Mouse (Mus musculus): ENCODE results near the gene Anks1. TPM values are rescaled to one million over a fixed set of nuclear protein-coding genes. Genes with fewer than 3 reads are reported as not detected.
A peak's percentile ranks its signal among the peaks of the same experiment; 100 is the strongest.

Gene Anks1
- polyA plus RNA-seq, 1 experiment from 2014 or later, result 13.3 TPM

DNA sequence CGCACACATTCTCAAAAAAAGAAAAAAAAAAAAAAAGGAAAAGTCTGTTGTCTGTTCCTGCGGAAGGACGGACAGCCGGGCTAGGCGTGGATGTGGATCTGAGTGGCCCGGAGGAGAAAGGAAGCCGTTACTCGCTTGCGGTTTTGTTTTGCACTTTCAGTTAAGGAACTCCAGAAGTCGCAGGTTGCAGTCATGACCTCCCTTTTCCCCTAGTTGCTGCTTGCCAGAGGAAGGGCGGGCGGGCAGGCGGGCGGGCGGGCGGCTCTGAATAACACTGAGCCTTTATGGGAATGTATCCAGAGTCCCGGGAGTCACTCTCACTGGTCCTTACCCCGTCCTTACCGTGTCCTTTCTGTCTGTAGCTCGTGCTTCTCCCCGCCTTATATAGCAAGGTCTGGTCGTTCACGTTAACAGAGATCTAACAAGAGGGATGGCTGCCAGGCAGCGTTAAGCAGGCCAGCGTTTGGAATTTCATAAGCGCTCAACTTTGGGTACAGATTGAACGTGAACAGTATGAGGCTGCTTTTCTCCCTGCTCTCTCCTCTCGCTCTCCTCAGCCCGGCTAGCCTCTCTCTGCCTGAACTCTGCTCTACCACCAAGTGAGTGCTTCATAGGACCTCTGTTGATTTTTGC is 98.2 kb downstream of the Anks1 start:
- no peak overlapping the region for H3K4me3 ChIP-seq (ENCODE audit: low read depth, low read length)
- whole genome bisulfite sequencing, result 9% methylated on average over 29 of the region's 29 CpGs
- H3K9me3 ChIP-seq (replicated peaks; ENCODE audit: control insufficient read depth, low read length), result no peaks in the 10 kb centered on the region
- peak overlapping the region; percentile 47 for H3K9ac ChIP-seq (replicated peaks; ENCODE audit: low read length)
- H3K4me1 ChIP-seq (ENCODE audit: control insufficient read depth, insufficient read depth, low read length), result peaks cover 14% of the 10 kb centered on the region
- no peaks in the 10 kb centered on the region for H3K27me3 ChIP-seq (ENCODE audit: control insufficient read depth, insufficient read depth, low read length)
- ATAC-seq (replicated peaks; ENCODE audit: insufficient number of reproducible peaks, low FRiP score, low TSS enrichment, low read depth) (peak; percentile 36; the same call in 1 of the 2 replicates), DNase-seq (ENCODE audit: low spot score) (peak; percentile 72)
- peak overlapping the region; percentile 79 for H3K27ac ChIP-seq (replicated peaks; ENCODE audit: low read depth, low read length)
- peak overlapping the region; percentile 27; the same call in 1 of the 2 replicates for H3K4me2 ChIP-seq (ENCODE audit: low read depth, low read length)
- no peaks in the 10 kb centered on the region for H3K36me3 ChIP-seq (replicated peaks; ENCODE audit: control insufficient read depth, insufficient read depth, low read depth, low read length)

DNA sequence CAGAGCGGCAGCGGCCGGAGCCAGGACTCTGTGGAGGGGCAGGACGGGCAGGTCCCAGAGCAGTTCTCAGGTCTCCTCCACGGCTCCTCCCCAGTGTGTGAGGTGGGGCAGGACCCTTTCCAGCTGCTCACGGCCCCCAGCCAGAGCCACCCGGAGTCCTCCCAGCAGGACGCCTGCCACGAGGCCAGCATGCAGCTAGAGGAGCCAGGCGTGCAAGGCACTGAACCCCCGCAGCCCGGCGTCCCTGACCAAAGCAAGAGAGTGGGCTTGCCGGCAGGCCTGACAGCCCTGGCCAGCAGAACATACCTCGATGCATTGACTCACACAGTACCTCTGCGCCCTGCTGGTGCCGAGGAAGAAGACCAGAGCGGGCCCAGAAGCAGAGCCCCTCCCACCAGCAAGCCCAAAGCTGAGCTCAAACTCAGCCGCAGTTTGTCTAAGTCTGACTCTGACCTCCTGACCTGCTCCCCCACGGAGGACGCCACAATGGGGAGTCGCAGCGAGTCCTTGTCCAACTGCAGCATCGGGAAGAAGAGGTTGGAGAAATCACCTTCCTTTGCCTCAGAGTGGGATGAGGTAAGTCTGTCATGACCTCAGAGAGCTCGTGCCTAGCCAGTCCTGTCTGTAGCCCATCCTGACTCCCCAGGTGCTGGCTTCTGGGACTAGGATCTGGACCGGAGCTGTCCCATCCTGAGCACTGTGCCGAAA is 98.9 kb downstream of the Anks1 start:
- H3K27ac ChIP-seq (replicated peaks; ENCODE audit: low read depth, low read length), result peak overlapping the region; percentile 79
- no peaks in the 10 kb centered on the region for H3K36me3 ChIP-seq (replicated peaks; ENCODE audit: control insufficient read depth, insufficient read depth, low read depth, low read length)
- DNase-seq (ENCODE audit: low spot score) (no peak), ATAC-seq (replicated peaks; ENCODE audit: insufficient number of reproducible peaks, low FRiP score, low TSS enrichment, low read depth) (peak; percentile 46; the same call in 1 of the 2 replicates)
- peak overlapping the region; percentile 47 for H3K9ac ChIP-seq (replicated peaks; ENCODE audit: low read length)
- H3K27me3 ChIP-seq (ENCODE audit: control insufficient read depth, insufficient read depth, low read length), result no peaks in the 10 kb centered on the region
- H3K4me3 ChIP-seq (ENCODE audit: low read depth, low read length), result no peak overlapping the region
- H3K9me3 ChIP-seq (replicated peaks; ENCODE audit: control insufficient read depth, low read length), result no peaks in the 10 kb centered on the region
- H3K4me1 ChIP-seq (ENCODE audit: control insufficient read depth, insufficient read depth, low read length), result peaks cover 14% of the 10 kb centered on the region
- 23% methylated on average over 27 of the region's 27 CpGs for WGBS
- H3K4me2 ChIP-seq (ENCODE audit: low read depth, low read length), result peak overlapping the region; percentile 27

DNA sequence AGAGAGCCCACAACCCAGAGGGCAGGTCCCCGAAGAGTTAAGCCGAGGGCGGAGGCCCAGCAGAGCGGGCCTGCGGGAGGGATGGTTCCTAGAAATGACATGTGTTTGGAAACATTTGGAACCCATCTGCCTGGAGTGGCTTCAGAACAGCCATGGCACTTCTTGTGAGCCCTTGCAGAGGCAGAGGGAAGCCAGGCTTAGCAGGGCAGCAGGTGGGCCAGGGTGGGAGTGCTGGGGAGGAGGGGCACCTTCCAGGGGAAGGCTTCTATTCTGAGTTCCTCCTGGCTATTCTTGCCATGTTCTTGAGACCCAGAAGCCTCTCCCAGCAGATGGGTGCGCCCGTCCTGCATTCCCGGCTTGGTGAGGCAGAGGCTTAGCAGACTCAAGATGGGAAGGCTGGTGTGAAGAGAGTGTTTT is 99.5 kb downstream of the Anks1 start:
- no peaks in the 10 kb centered on the region for H3K36me3 ChIP-seq (replicated peaks; ENCODE audit: control insufficient read depth, insufficient read depth, low read depth, low read length)
- H3K4me1 ChIP-seq (ENCODE audit: control insufficient read depth, insufficient read depth, low read length), result peaks cover 20% of the 10 kb centered on the region
- H3K9ac ChIP-seq (replicated peaks; ENCODE audit: low read length), result no peak overlapping the region; the same call in none of the 2 replicates
- DNase-seq (ENCODE audit: low spot score) (no peak), ATAC-seq (replicated peaks; ENCODE audit: insufficient number of reproducible peaks, low FRiP score, low TSS enrichment, low read depth) (no peak)
- WGBS, result 72% methylated on average over 8 of the region's 8 CpGs
- peak overlapping the region; percentile 79; the same call in 1 of the 2 replicates for H3K27ac ChIP-seq (replicated peaks; ENCODE audit: low read depth, low read length)
- H3K27me3 ChIP-seq (ENCODE audit: control insufficient read depth, insufficient read depth, low read length), result no peaks in the 10 kb centered on the region
- H3K4me2 ChIP-seq (ENCODE audit: low read depth, low read length), result no peak overlapping the region; the same call in 1 of the 2 replicates
- no peaks in the 10 kb centered on the region for H3K9me3 ChIP-seq (replicated peaks; ENCODE audit: control insufficient read depth, low read length)
- H3K4me3 ChIP-seq (ENCODE audit: low read depth, low read length), result no peak overlapping the region

DNA sequence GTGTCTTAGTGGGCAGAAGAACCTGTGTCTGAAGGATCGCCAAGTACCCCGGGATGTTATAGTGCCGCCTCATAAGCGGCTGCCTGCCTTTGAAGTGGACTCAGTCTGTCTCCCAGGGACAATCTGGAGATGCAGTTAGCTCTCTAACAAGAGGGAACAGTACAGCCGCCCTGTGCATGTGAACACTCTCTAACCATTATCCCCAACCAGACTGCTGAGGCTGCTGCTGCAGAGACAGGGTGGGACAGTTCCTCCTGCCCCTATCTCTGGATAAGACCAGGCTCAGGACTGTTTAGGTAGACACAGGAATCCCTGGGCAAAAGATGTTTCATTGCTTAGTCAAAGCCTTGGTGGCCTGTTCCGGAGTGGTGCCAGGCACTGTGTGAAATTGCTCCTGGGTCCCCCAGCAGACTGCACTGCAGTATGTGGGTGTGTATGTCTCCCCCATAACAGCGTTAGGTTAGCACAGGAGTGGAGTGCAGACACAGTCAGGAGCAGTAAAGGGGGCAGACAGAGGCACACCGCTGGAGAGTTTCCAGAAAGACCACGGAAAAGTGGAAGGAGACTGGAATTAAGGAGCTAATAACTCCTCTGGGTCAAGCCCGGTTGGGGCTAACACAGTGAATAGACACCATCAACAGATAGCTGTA is 100.1 kb downstream of the Anks1 start:
- no peak overlapping the region for H3K4me3 ChIP-seq (ENCODE audit: low read depth, low read length)
- no peak overlapping the region for H3K4me2 ChIP-seq (ENCODE audit: low read depth, low read length)
- ATAC-seq (replicated peaks; ENCODE audit: insufficient number of reproducible peaks, low FRiP score, low TSS enrichment, low read depth), result no peak
- no peak overlapping the region; the same call in 1 of the 2 replicates for H3K9ac ChIP-seq (replicated peaks; ENCODE audit: low read length)
- no peaks in the 10 kb centered on the region for H3K9me3 ChIP-seq (replicated peaks; ENCODE audit: control insufficient read depth, low read length)
- H3K27ac ChIP-seq (replicated peaks; ENCODE audit: low read depth, low read length), result no peak overlapping the region
- no peaks in the 10 kb centered on the region for H3K36me3 ChIP-seq (replicated peaks; ENCODE audit: control insufficient read depth, insufficient read depth, low read depth, low read length)
- peaks cover 22% of the 10 kb centered on the region for H3K4me1 ChIP-seq (ENCODE audit: control insufficient read depth, insufficient read depth, low read length)
- DNase-seq (ENCODE audit: low spot score), result no peak
- WGBS, result 88% methylated on average over 10 of the region's 10 CpGs
- no peaks in the 10 kb centered on the region for H3K27me3 ChIP-seq (ENCODE audit: control insufficient read depth, insufficient read depth, low read length)

DNA sequence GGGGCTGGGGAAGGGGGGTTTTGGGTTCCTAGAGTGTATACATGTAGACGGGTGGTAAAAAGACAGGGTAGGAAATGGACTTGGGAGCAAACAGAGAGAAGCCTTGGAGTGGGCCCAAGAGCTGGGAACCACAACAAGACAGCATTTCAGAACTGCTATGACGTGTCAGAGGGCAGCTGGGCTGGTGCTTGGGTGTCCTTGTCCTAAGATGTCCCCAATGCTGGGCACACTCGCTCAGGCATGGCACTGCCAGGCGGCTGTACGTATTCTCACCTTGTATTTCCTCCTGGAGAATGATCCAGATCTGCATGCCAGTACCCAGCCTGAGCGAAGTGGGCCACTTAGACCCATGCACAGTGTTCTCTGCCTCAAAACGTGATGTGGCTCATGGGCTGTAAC is 100.6 kb downstream of the Anks1 start:
- WGBS, result 92% methylated on average over 7 of the region's 7 CpGs

DNA sequence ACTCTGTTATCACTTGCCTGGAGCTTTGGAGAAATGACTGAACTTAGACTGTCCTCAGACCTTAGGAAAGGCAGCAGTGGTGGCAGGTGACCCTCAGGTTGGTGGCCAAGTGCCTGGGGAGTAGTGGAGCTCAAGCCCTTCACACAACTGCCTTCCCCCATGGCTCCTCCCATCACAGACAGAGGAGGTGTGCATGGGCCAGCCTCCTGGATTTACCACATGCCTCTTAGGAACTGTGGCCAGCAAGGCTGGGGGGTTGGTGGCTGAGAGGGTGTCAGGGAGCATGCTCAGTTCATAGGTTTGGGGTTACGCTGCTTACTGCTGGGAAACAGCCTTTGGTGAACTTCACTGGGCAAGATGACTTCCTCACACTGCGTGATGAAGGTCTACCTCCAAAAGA is 101.8 kb downstream of the Anks1 start:
- Histone ChIP-seq H3K4me3 (ENCODE audit: low read depth, low read length) (no peak overlapping the region), H3K9me3 (replicated peaks; ENCODE audit: control insufficient read depth, low read length) (no peaks in the 10 kb centered on the region), H3K27ac (replicated peaks; ENCODE audit: low read depth, low read length) (no peak overlapping the region), H3K27me3 (ENCODE audit: control insufficient read depth, insufficient read depth, low read length) (no peaks in the 10 kb centered on the region), H3K4me1 (ENCODE audit: control insufficient read depth, insufficient read depth, low read length) (peaks cover 22% of the 10 kb centered on the region), H3K9ac (replicated peaks; ENCODE audit: low read length) (no peak overlapping the region), H3K4me2 (ENCODE audit: low read depth, low read length) (no peak overlapping the region), H3K36me3 (replicated peaks; ENCODE audit: control insufficient read depth, insufficient read depth, low read depth, low read length) (no peaks in the 10 kb centered on the region)
- ATAC-seq (replicated peaks; ENCODE audit: insufficient number of reproducible peaks, low FRiP score, low TSS enrichment, low read depth), result no peak
- 94% methylated on average over 2 of the region's 2 CpGs for WGBS
- no peak for DNase-seq (ENCODE audit: low spot score)

More for the DNA sequence above, 100.6 kb downstream of the Anks1 start:
- ATAC-seq (replicated peaks; ENCODE audit: insufficient number of reproducible peaks, low FRiP score, low TSS enrichment, low read depth) (no peak), DNase-seq (ENCODE audit: low spot score) (no peak)
- Histone ChIP-seq H3K4me3 (ENCODE audit: low read depth, low read length) (no peak overlapping the region), H3K4me2 (ENCODE audit: low read depth, low read length) (no peak overlapping the region), H3K27me3 (ENCODE audit: control insufficient read depth, insufficient read depth, low read length) (no peaks in the 10 kb centered on the region), H3K36me3 (replicated peaks; ENCODE audit: control insufficient read depth, insufficient read depth, low read depth, low read length) (no peaks in the 10 kb centered on the region), H3K9ac (replicated peaks; ENCODE audit: low read length) (no peak overlapping the region), H3K4me1 (ENCODE audit: control insufficient read depth, insufficient read depth, low read length) (peaks cover 22% of the 10 kb centered on the region), H3K27ac (replicated peaks; ENCODE audit: low read depth, low read length) (no peak overlapping the region), H3K9me3 (replicated peaks; ENCODE audit: control insufficient read depth, low read length) (no peaks in the 10 kb centered on the region)

DNA sequence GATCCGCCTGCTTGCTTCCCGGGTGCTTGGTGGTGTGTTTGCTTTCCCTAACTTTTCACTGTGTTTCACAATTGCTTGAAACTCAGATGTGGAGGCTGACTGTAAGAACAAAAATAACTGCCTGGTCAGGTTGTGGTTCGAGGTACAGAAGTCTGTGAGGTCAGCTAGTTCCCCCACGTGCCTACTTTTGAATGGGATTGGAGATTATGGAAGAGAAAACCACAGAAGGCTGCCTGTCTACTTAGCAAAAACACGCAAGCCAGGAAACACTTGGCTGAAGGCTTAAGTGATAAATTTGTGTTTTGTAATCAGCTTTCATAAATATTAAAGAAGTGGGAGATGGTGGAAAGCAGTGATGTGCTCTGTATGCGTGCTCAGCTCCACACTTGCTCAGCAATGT is 103.7 kb downstream of the Anks1 start:
- no peaks in the 10 kb centered on the region for H3K36me3 ChIP-seq (replicated peaks; ENCODE audit: control insufficient read depth, insufficient read depth, low read depth, low read length)
- no peaks in the 10 kb centered on the region for H3K27me3 ChIP-seq (ENCODE audit: control insufficient read depth, insufficient read depth, low read length)
- ATAC-seq (replicated peaks; ENCODE audit: insufficient number of reproducible peaks, low FRiP score, low TSS enrichment, low read depth) (no peak), DNase-seq (ENCODE audit: low spot score) (no peak)
- peaks cover 13% of the 10 kb centered on the region for H3K4me1 ChIP-seq (ENCODE audit: control insufficient read depth, insufficient read depth, low read length)
- no peaks in the 10 kb centered on the region for H3K9me3 ChIP-seq (replicated peaks; ENCODE audit: control insufficient read depth, low read length)
- H3K27ac ChIP-seq (replicated peaks; ENCODE audit: low read depth, low read length), result no peak overlapping the region
- H3K9ac ChIP-seq (replicated peaks; ENCODE audit: low read length), result peak overlapping the region; percentile 41
- H3K4me2 ChIP-seq (ENCODE audit: low read depth, low read length), result peak overlapping the region; percentile 16
- 80% methylated on average over 6 of the region's 6 CpGs for WGBS
- no peak overlapping the region for H3K4me3 ChIP-seq (ENCODE audit: low read depth, low read length)
